Mouse (Mus musculus) bone marrow, adult 2 months (tissue): Measurements from ENCODE around the gene Rassf4. TPM values are rescaled to one million over a fixed set of nuclear protein-coding genes. Genes with fewer than 3 reads are reported as not detected.
"Not testable (repeated sequence)": the region's sequence is repeated elsewhere in the genome, so short reads cannot be mapped to it uniquely, and the experiment has no call there.

Experiments
- H3K27ac ChIP-seq: fragments of 200-500 bp; 2 replicates; pipeline ENCODE4 v1.5.1; 2012; ENCODE audit warnings: low read depth, mild to moderate bottlenecking, control low read depth, inconsistent platforms, low read length; ENCODE audit not compliant: control insufficient read depth, poor library complexity, insufficient read depth
- H3K4me1 ChIP-seq: fragments of 200-500 bp; 2 replicates; pipeline ENCODE4 v1.6.1; 2011; ENCODE audit warnings: low read length; ENCODE audit not compliant: control insufficient read depth, insufficient read depth
- H3K4me3 ChIP-seq: fragments of 200-500 bp; replicated peaks from 2 replicates; pipeline ENCODE3; 2011; ENCODE audit warnings: mild to moderate bottlenecking, low read depth, low read length, control low read depth; ENCODE audit not compliant: control insufficient read depth
- CTCF ChIP-seq: fragments of 200-500 bp; IDR thresholded peaks from 2 replicates; pipeline ENCODE4 v1.5.1; 2011; ENCODE audit warnings: low read length, control low read depth; ENCODE audit not compliant: control insufficient read depth, insufficient read depth
- POLR2A ChIP-seq: fragments of 200-500 bp; IDR thresholded peaks from 2 replicates; pipeline ENCODE4 v1.6.1; 2011; ENCODE audit warnings: low read depth, mild to moderate bottlenecking, control low read depth, low read length, borderline replicate concordance; ENCODE audit not compliant: control insufficient read depth
- WGBS: fragments of 180-500 bp; shearing (Covaris S2); methylation state at CpG from one replicate; pipeline ENCODE4 v1.1.7; 2018; 5-methylcytosine and 5-hydroxymethylcytosine counted together
- polyA plus RNA-seq: library from polyadenylated mRNA; stranded (reverse); fragments of >200 nt; gene quantifications from 2 replicates; pipeline ENCODE4 v1.2.4, GENCODE M21; 2011; ENCODE audit warnings: low replicate concordance; ENCODE audit not compliant: missing spikeins, insufficient read depth, insufficient read length

The Rassf4 gene
- polyA plus RNA-seq, 1 experiment, result 18.3 TPM

GRCm38 (mm10) chr6:116607230-116607629 lies 66.5 kb downstream of the Rassf4 start:
- WGBS, result 42% methylated on average over 4 of the region's 4 CpGs
- no peak overlapping the region for H3K27ac ChIP-seq
- TF ChIP-seq POLR2A (no peak), CTCF (no peak)
- H3K4me1 ChIP-seq, result no peaks in the 10 kb centered on the region
- H3K4me3 ChIP-seq, result no peak overlapping the region

- H3K4me1 ChIP-seq, H3K27ac ChIP-seq, H3K4me3 ChIP-seq: not testable (repeated sequence)
These were observed 72.8 kb downstream of the Rassf4 start for GRCm38 (mm10) chr6:116600969-116601368.

- no peak within 1 kb of the TSS for H3K4me3 ChIP-seq
- WGBS, result 73% methylated on average over 4 of the region's 4 CpGs
- H3K4me1 ChIP-seq, result no peaks in the 10 kb centered on the region
- TF ChIP-seq POLR2A (no peak), CTCF (no peak)
- no peak within 1 kb of the TSS for H3K27ac ChIP-seq
These were observed 89.7 kb downstream of the Rassf4 start, which contains the start of gene Olfr215 for GRCm38 (mm10) chr6:116584095-116584494. TSS of gene Olfr215 (minus strand) at chr6:116584195.

Other genes starting within 250 kb of the Rassf4 start
- 16.1 and 17.9 TPM in 2 replicates for gene Alox5, start 212.8 kb downstream of the Rassf4 start, polyA plus RNA-seq
- not detected in 2 replicates for gene Olfr211, start 184.9 kb downstream of the Rassf4 start, polyA plus RNA-seq
- not detected in 2 replicates for gene Olfr212, start 167.4 kb downstream of the Rassf4 start, polyA plus RNA-seq
- gene Olfr213, start 135.5 kb downstream of the Rassf4 start, polyA plus RNA-seq, result not detected in 2 replicates
- gene Gm5580, start 122.8 kb downstream of the Rassf4 start, polyA plus RNA-seq, result not detected in 2 replicates
- gene Olfr214, start 119.7 kb downstream of the Rassf4 start, polyA plus RNA-seq, result not detected in 2 replicates
- gene Olfr215, start 89.8 kb downstream of the Rassf4 start, polyA plus RNA-seq, result not detected in 2 replicates
- 7.1 and 12.1 TPM in 2 replicates for gene Zfp422, start 45.0 kb downstream of the Rassf4 start, polyA plus RNA-seq
- gene Depp1, start 23.3 kb downstream of the Rassf4 start, polyA plus RNA-seq, result 11.9 and 15.0 TPM in 2 replicates
- gene Tmem72, start 43.0 kb upstream of the Rassf4 start, polyA plus RNA-seq, result not detected in 2 replicates